Mouse (Mus musculus): ENCODE data around the gene Rab3c.

Rab3c gene

GRCm38 (mm10) chr13:110184963-110185685, 95.7 kb downstream of the Rab3c start:
- DNase-seq = no peak

DNA sequence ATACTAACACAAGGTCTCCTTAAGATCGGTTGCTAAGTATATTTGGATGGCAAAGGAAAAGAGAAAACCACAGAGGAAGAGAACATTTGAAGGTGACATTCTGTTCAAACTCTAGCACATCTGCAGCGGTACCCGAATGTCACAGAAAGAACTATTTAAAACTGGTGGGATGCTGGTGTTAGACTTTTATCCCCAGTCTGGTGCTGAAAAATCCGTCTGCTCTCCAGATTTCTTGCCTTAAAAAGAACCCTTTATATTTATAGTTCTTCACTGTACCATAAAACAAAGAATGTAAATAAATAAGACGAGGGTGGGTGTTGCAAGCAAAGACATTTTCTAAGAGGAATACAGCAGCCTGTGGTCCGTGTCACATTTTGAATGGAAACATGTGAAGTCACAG, 105.1 kb downstream of the Rab3c start:
- DNase-seq = no peak

DNA sequence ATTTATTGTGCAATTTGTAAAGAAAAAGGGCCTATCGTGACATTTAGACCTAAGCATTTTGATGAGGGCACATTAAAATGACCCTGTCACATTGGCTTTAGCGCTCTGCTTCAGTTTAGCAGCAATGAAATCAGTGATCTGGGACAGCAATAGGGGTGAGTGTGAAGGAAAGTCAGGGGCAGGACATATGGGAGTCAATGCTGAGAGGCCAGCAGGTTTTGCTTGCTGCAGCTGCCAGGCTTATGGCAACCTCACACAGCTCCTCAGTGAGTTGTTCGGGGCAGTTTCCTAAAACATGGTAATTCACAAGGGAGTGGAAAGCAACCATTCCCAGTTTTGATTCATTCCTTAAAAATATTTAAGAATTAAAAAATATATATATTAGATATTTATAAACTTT, 111.1 kb downstream of the Rab3c start:
- no peak for DNase-seq

- DNase-seq = no peak
Measured at GRCm38 (mm10) chr13:110169152-110169551, 111.6 kb downstream of the Rab3c start.

GRCm38 (mm10) chr13:110168570-110168969, 112.2 kb downstream of the Rab3c start:
- DNase-seq = peak; percentile 33 to 48

- no peak for DNase-seq
Measured at GRCm38 (mm10) chr13:110166622-110167330, 114.0 kb downstream of the Rab3c start.

DNA sequence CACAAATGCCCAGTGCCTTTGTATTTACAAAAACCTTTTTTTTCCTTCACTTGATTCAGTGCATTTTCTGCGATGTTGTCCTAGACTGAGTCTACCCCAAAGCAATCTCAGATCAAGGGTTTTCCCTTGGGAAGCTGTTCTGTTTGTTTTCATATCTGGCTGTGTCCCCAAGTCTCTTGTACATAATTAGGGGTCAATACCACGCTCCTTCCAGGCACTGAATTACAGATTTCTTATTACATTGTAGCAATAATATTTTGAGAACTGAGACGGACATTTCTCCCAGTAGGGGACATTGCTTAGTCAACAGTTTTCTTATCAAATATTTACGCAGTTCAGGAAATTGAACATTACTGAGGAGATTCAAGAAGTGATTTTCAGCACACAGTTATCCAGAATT, 120.8 kb downstream of the Rab3c start:
- DNase-seq = no peak

DNA sequence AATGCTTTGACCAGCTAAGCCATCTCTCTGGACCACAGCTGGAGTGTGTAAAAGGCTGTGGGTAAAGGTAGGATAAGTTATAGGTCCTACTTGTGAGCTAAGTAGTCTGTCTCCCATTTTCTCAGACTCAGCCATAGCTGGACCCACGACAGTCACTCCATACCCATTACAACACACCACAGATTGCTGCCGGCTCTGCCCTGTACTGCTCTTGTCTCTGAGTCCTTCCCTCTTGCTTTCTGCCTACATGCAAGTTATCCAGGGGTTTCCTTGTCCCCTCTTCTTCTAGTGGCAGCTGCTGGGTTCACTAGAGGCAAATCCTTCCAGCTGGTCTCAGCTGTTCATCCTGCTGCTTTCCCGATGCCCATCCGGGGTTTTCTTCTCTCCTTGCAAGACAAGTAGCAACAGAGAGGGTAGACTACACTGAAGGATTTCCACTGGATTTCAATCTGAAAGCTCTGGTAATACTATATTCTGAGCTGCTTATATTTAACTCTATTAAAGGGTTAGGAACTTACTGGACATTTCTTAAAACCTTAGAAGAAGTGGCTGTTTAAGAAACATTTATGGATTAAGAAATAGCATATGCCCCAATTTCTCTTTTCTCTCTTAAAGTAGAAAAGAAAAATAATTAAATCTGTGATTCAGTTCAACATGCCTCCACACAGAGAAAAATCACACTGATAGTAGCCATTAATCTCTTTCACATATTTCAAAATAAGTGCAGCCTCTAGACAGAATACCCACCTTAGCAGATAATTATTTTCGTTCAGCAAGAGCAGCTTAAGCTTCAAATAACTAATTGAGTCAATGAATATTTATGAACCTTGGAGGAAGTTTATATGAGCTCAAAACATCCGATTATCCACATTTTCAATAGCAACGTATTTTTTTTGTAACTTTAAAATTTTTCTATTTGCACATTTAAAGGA, 121.9 kb downstream of the Rab3c start:
- DNase-seq = no peak

- DNase-seq = peak in 1 of 2 experiments; percentile 38
Measured at GRCm38 (mm10) chr13:110145545-110145944, 135.3 kb downstream of the Rab3c start.

- peak; percentile 74 to 81 for DNase-seq
Measured at GRCm38 (mm10) chr13:110145019-110145418, 135.8 kb downstream of the Rab3c start.

DNA sequence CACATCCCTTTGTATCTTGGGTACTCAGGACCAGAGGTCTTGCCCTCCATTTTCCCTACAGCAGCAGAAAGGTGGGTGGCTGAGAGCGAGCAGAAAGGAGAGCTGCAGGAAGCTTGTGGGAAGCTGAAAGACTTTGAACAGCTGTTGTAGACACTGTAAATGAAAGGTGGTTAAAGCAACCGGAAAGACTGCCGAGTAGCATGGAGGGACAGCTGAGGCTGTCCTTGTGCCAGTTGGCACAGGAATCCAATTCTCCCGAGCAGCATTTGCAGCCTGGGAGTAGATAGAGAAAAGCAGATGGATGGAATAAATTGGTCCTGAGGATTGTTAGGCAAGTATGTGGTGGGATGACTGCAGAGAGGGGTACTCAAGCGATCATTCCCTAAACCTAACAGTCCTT, 141.5 kb downstream of the Rab3c start:
- DNase-seq = peak; percentile 49 to 52

DNA sequence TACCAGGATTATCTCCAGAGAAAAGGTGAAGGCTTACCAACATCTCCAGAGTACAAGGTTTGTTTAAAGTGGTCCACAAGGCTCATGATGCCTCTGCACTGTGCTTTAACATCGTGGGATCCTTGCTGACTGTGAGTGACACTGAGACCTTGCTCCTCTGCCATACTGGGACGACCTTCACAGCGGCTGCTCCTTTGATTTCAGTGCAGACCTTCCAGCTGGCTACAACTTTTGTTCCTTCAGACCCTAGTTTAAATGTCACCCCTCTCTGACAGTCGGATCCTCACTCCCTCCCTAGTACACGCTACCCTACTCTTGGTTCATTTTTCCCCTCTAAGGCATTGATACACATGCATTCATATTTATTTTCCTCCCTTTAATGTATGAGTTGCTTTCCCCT, 142.2 kb downstream of the Rab3c start:
- no peak for DNase-seq

- no peak for DNase-seq
Measured at GRCm38 (mm10) chr13:110127613-110128258, 153.1 kb downstream of the Rab3c start.

DNA sequence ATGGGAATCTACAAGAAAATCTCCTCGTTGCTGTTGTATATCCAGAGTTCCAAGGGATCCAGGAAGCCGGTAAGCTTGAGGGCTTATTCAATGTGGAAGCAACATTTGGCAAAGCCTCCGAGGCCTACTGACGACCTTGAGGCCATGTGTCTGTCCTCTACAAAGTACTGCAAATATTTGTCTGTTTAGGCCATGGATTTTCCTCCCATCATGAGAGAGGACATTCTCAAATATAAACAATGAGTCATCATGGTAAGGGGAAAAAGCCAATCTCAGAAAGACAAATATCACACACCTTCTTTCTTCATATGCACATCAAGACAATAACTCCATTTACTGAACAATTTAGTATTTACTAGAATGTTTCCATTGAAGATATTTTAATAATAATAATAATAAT, 158.0 kb downstream of the Rab3c start:
- DNase-seq = no peak

GRCm38 (mm10) chr13:110116892-110117291, 163.9 kb downstream of the Rab3c start:
- no peak for DNase-seq

- peak; percentile 62 to 69 for DNase-seq
Measured at GRCm38 (mm10) chr13:110116316-110116715, 164.5 kb downstream of the Rab3c start.

DNA sequence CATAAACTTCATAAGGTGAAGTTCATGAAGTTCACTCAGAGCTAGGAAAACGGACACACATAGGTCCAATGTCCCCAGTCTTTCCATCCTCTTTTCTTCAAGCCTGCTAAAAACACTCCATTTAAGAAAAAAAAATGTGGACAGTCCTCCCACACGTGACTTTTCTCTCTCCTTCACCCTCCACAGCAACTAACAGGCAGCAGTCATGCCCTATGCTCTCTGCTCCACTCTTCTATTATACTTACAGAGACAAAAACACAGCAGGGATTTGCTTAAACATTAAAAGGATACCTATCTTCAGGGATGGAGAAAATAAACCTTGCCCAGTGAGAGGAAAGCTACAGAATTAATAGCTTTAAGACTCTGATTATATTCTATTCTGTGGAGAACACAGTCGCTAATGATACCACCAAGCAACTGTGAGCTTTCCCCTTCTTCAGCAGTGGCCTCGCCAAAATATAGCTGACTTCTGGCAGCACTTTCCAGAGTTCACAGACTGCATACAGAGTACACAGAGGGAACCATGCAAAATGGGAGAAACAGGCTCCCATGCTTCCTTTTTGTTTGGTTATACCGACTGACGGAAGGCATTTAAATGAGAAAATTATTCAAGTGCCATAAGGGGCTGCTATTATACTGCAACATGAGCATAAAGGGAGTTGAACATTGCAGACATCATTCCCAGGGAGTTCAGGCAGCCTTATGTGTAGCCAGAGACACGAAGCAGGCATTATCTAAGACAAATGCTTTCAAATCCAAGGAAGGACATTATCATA, 165.7 kb downstream of the Rab3c start:
- DNase-seq = no peak

DNA sequence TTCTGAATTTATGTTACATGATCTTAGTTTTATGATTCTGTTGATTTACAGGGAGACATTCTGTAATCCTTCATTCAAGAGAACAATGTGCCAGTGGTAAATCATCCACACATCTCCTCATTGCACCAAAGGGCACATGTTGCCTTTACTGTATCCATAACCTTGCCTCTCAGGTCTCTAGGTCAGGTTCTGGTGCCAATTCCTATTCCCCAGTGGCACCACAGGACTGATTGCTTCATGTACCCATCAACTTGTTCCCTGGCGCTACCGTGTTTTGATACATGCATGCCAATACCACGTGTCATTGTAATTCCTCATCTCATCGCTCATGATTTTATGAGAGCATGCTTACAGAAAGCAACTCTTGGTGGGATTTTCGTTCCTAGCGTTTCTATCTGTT, 167.1 kb downstream of the Rab3c start:
- DNase-seq = no peak

GRCm38 (mm10) chr13:110097424-110098050, 183.3 kb downstream of the Rab3c start:
- DNase-seq = peak; percentile 37 to 43

GRCm38 (mm10) chr13:110094998-110095397, 185.8 kb downstream of the Rab3c start:
- DNase-seq = no peak
